Mouse (Mus musculus): ENCODE measurements around the gene Mllt6.

- TF ChIP-seq TCF12 (IDR thresholded peaks at IDR 0.05; ENCODE audit: insufficient read depth, poor library complexity, severe bottlenecking) (no peak), CEBPB (IDR thresholded peaks at IDR 0.05; ENCODE audit: insufficient read depth, poor library complexity, severe bottlenecking) (no peak), POLR2AphosphoS2 (IDR thresholded peaks at IDR 0.05; ENCODE audit: insufficient read length, low read depth) (no peak), POLR2A (IDR thresholded peaks at IDR 0.05; ENCODE audit: insufficient read length, low read depth) (no peak), USF1 (IDR thresholded peaks at IDR 0.05; ENCODE audit: low read depth) (no peak), MYOD1 (IDR thresholded peaks at IDR 0.05; ENCODE audit: control insufficient read depth in 1 of 3, insufficient read length in 2 of 3, low read depth in 2 of 3) (no peak), E2F4 (IDR thresholded peaks at IDR 0.05; ENCODE audit: insufficient read depth) (no peak), SRF (IDR thresholded peaks at IDR 0.05; ENCODE audit: control insufficient read depth, insufficient read length, low read depth) (no peak), MAX (IDR thresholded peaks at IDR 0.05; ENCODE audit: low read depth) (no peak), MYOG (IDR thresholded peaks at IDR 0.05; ENCODE audit: control insufficient read depth in 1 of 3, insufficient read depth in 1 of 3, insufficient read length in 2 of 3, low read depth in 2 of 3) (no peak)
These were observed 27.7 kb upstream of the Mllt6 start for GRCm38 (mm10) chr11:97635468-97636019.
